Mouse (Mus musculus) cerebellum, adult (tissue): ENCODE measurements around the gene Gm20388.

ENCODE experiments used
- ATAC-seq: cut with Nextera tagmentation; 2 replicates; pipeline ENCODE4 v1.9.2; 2017; ENCODE audit warnings: mild to moderate bottlenecking, moderate library complexity, mixed read lengths; ENCODE audit not compliant: insufficient number of reproducible peaks, low FRiP score, low TSS enrichment

Gm20388 gene

GRCm38 (mm10) chr8:122575286-122575685 is 2664.6 kb downstream of the Gm20388 start:
- no peak for ATAC-seq

- ATAC-seq, result no peak
Observed at GRCm38 (mm10) chr8:122575735-122576647, 2665.3 kb downstream of the Gm20388 start.

- peak; percentile 86 for ATAC-seq
Observed at GRCm38 (mm10) chr8:122576648-122577022, 2666.0 kb downstream of the Gm20388 start, which contains the start of gene Aprt. Gene Aprt (minus strand): TSS chr8:122576909.

GRCm38 (mm10) chr8:122577116-122577515 is 2666.5 kb downstream of the Gm20388 start:
- ATAC-seq, result no peak

- ATAC-seq, result no peak
Observed at GRCm38 (mm10) chr8:122579196-122579595, 2668.6 kb downstream of the Gm20388 start.

GRCm38 (mm10) chr8:122580926-122581325 is 2670.3 kb downstream of the Gm20388 start:
- ATAC-seq, result no peak

- no peak for ATAC-seq
Observed at GRCm38 (mm10) chr8:122584981-122585380, 2674.3 kb downstream of the Gm20388 start.

- no peak for ATAC-seq
Observed at GRCm38 (mm10) chr8:122585411-122585891, 2674.8 kb downstream of the Gm20388 start.

- no peak for ATAC-seq
Observed at GRCm38 (mm10) chr8:122586171-122586570, 2675.5 kb downstream of the Gm20388 start.

GRCm38 (mm10) chr8:122586749-122587148 is 2676.1 kb downstream of the Gm20388 start:
- ATAC-seq, result no peak

- ATAC-seq, result no peak
Observed at GRCm38 (mm10) chr8:122593240-122593639, 2682.6 kb downstream of the Gm20388 start.

- ATAC-seq, result peak; percentile 69; the same call in 1 of the 2 replicates
Observed at GRCm38 (mm10) chr8:122593783-122594507, 2683.3 kb downstream of the Gm20388 start.

- no peak for ATAC-seq
Observed at GRCm38 (mm10) chr8:122596031-122596430, 2685.4 kb downstream of the Gm20388 start.

GRCm38 (mm10) chr8:122600666-122601065 is 2690.0 kb downstream of the Gm20388 start:
- ATAC-seq, result no peak

- ATAC-seq, result no peak
Observed at GRCm38 (mm10) chr8:122604640-122605039, 2694.0 kb downstream of the Gm20388 start.

- no peak for ATAC-seq
Observed at GRCm38 (mm10) chr8:122605367-122605766, 2694.7 kb downstream of the Gm20388 start.

- ATAC-seq, result no peak
Observed at GRCm38 (mm10) chr8:122606810-122607209, 2696.2 kb downstream of the Gm20388 start.

GRCm38 (mm10) chr8:122610209-122610608 is 2699.6 kb downstream of the Gm20388 start:
- ATAC-seq, result no peak

- no peak for ATAC-seq
Observed at GRCm38 (mm10) chr8:122610612-122611277, 2700.1 kb downstream of the Gm20388 start.

GRCm38 (mm10) chr8:122611295-122612133 is 2700.9 kb downstream of the Gm20388 start, which contains the start of the genes Galns and Trappc2l:
Gene Galns (minus strand): TSS chr8:122611463.
Gene Trappc2l (plus strand): TSS chr8:122611640.
- ATAC-seq, result peak; percentile 86
